Mouse (Mus musculus): ENCODE results near the gene Uba52.

Gene Uba52

DNA sequence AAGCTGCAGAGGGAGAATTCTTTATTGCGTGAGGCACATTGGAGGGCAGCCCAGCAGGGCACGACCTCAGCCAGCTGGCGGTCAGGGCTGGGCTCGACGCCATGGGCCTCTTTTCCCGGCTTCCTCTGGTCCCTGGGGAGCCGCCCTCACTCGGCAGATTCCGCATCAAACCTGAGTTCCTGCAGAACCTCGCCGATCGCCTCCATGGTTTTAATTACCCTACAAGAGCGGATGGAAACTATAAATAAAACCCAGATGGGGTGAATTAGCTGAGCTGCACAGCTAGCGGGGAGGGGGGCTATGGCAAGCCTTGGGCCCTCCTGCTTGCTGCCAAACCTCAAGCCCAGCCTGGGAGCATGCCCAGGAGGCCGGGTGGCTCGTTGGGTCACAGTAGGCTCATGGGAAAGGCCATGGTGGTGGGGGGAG is 6.3 kb downstream of the Uba52 start:
- no peak for DNase-seq (ENCODE audit: low spot score in 2 of 2)

DNA sequence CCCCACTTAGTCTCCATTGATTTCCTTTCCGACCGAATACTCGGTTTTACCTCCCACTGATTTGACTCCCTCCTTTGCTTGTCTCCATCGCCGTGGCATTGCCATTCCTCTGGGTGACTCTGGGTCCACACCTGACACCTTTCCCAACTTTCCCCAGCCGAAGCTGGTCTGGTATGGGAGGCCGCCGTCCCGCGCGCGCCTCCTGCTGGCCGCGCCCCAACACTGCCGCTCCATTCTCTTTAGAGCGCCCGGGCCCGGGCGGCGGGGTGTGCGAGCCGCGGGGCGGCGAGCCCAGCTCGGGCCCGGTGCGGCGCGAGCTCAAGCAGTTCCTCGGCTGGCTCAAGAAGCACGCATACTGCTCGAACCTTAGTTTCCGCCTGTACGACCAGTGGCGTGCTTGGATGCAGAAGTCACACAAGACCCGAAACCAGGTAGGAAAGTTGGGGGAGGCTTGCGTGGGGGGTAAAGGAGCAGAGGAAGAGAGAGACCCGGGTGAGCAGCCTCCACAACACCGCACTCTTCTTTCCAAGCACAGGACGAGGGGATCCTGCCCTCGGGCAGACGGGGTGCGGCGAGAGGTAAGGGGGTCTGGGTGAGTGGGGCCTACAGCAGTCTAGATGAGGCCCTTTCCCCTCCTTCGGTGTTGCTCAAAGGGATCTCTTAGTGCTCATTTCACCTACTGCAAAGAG is 7.4 kb downstream of the Uba52 start:
- no peak for DNase-seq (ENCODE audit: low spot score in 2 of 2)

DNA sequence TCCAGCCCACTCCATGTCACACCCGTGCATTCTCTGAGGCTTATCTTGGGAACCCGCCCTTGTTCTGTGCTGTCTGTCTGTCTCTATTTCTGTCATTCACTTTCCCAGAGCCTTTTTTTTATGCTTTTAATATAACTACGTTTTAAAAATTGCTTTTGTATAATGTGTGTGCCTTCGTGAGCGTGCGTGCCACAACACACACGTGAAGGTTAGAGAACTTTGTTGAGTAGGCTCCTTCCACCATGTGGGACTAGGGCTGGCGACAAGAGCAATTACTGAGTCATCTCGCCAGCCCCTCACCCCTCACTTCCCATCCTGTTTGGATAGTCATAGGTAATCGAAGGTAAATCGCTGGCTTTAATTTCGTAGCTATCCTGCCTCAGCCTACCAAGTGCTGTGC is 8.1 kb downstream of the Uba52 start:
- no peak for DNase-seq (ENCODE audit: low spot score in 2 of 2)

DNA sequence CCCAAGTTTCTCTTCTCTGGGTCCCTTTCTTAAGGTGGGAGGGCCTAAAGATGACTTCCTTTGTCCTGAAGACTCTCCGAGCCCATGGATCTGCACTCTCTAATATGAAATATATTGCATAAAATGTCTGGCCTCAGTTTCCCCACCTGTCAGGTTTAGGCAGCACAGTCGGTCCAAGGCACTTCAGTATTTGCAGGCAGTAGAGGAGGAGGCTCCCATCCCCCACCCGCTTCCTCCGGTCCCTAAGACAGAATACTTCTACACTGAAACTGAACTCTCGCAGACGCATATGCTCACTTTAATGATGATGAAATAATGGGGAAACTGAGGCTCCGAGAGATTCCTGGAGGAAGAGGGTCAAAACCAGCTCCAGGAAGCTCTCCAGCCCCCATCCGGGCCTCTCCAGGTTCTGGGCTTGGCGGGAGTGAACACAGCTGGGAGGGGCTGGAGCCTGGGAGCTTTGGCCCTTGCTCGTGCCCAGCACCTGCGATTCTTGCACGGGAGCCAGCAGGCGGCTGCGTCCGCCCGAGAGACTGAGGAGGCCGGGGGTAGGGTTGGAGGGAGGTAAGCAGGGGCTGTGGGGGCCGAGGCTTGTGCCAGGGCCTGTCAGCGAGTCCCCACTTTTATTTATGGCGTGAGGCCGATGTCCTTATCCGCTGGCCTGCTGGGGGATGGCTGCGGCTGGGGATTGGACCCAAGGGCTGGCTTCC is 8.6 kb downstream of the Uba52 start:
- DNase-seq (ENCODE audit: low spot score in 2 of 2): no peak

DNA sequence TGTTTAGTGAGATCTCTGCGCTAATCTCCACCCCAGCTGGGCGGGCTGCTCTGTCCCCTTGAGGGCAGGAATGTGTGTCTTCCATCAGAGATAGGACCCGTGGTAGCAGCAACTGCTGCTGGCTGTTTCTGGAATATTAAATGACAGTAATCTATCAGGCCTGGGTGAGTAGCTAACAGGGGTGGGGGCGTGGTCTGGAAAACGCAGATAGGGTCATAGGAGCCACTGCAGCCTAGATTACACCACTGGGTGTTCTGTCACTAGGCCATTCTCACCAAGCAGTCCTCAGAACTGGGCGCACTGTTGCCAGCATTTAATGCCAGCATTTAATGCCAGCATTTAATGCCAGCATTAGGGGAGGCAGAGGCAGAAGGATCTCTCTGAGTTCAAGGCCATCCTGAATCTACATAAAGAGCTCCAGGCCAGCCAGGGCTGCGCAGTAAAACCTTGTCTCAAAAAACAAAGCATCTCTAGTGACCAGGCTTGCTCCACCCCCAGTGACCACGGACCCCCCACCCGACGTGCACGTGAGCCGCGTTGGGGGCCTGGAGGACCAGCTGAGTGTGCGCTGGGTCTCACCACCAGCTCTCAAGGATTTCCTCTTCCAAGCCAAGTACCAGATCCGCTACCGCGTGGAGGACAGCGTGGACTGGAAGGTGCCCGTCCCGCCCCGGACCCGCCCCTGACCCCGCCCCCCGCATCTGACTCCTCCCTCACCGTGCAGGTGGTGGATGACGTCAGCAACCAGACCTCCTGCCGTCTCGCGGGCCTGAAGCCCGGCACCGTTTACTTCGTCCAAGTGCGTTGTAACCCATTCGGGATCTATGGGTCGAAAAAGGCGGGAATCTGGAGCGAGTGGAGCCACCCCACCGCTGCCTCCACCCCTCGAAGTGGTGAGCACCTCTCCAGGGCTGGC is 10.0 kb downstream of the Uba52 start:
- no peak for DNase-seq (ENCODE audit: low spot score in 2 of 2)

DNA sequence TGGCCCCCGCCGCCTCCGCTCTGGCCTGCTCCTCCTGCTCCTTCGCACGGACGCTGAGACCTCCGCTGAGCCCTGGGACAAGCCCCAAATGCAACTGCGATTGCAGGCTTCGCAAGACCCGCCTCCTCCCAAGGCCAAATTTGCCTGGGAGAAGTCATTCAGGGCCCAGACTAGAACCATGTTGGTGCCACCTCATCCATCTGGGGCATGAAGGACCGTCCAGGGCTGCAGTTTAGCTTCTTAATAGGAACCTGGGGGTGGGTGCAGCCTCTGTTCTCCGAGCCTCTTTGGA is 14.9 kb downstream of the Uba52 start:
- DNase-seq (ENCODE audit: low spot score in 2 of 2): no peak

DNA sequence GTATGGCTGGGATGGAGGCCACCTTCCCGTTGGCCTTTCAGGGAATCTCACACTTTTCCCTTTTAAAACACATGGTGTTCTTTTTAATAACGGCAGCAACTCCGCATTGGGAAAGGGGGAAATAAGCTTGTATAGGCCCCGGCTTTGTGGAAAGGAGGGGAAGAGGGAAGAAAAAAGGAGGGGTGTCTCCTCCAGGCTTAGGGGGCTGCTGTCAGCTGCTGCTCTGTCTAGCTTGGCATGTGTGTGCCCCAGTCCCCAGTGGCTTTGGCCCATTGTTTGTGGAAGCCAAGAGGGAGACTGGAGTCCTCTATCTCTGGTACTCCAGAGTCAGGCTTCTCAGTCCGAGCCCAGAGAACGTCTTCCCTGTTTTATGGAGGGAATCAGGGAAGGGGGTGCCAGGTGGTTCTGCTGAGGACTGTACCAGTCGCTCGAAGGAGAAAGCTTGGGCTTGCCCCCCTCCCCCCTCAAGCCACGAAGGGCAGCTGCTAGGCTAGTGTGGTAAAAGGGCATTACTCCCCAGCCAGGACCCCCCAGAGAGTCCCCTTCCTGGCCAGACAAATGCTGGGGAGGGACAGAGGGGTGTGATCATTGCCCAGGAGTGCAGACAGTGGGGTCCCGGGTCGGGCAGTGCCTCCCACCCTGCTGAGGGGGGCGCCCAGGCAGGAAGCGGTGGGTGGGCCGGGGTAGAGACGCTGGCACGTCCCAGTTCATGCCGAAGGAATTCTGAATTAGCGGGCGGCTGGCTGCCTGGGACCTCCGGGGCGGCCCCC is 15.4 kb downstream of the Uba52 start:
- DNase-seq (ENCODE audit: low spot score in 2 of 2): no peak

DNA sequence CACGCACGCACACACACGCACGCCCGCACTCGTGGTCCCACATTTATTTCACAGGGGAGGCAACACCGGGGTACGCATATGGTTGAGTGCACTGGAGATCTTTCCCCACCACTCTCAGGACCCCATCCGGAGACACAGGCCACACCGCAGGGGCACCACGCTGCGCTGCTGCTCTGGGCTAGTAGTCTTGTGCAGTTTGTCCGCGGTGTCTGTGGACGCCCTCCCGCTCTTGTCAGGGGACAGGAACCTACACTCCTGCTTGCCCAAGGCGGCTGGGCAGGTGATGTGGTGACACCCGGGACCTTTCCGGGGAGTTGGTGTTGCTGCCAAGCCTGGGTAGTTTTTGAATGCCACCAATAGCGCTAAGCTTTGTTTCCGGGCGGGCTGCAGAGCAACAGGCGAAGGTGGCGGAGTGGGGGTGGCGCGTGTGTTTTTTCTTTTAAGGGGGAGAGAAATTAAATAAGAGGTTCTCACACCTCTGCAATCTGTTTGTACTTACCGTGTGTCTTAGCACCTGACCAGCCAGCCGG is 16.1 kb downstream of the Uba52 start:
- no peak for DNase-seq (ENCODE audit: low spot score in 2 of 2)

DNA sequence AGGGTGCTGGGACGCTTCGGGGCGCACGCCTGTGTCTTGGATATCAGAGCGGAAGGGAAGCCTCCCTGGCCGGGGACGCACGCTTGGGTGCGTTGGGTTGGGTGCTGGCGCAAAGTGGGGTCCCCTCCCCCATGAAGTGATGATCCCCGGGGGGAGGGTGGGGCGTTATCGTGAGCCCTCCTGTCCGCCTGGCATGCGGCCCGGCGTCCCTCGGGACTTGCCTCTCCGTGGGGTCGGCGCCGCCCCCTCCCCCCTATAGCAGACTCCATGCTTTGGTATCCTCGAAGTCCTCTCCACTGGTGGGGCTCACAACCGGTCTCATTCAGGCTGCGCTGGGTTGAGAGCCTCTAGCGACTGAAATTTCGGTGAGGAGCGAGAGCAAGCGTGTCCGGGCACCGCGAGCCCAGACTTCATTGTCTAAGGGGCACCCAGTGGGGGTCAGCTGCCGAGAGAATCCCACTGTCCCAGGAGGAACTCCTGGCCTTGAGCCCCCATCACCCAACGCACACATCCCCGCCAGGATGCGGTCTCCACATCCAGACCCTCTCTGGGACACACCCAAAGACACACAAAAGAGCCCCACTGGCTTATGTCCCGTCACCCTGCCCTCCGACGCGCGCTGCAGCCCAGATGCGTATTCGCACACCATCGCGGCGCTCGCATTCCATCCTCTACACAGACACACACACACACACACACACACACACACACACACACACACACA is 16.7 kb downstream of the Uba52 start:
- no peak for DNase-seq (ENCODE audit: low spot score in 2 of 2)

DNA sequence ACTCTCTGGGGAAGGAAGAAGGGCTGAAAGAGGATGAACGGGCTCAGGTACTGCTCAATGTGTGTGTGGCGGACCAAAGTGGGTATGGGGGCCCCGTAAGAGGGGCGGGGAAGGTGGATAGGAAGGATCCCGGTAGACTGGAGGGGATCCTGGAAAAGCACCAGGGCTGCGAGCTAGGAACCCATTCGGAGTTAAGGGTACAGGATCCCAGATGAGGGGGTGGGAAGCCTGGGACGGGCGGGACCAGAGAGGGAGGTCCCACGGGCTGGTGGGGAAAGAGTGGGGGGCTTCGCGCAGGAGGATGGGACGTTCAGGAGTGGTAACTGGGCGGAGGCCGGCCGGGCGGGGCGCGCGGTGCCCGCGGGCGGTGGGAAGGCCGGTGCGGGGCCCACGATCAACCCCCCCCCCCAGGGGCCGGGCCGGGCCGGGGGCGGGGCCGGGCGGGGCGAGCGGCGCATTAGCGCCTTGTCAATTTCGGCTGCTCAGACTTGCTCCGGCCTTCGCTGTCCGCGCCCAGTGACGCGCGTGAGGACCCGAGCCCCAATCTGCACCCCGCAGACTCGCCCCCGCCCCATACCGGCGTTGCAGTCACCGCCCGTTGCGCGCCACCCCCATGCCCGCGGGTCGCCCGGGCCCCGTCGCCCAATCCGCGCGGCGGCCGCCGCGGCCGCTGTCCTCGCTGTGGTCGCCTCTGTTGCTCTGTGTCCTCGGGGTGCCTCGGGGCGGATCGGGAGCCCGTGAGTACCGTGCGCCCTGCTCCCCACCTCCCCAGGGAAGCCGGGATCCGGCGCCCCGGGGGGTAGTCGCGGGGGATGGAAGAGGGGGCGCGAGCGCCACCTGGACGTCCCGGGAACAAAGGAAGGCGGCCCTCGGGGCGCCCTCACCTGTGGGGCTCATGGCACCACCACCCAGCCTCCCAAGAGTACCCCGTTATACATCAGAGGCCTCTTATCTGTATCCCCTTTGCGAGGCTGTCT is 17.6 kb downstream of the Uba52 start, which contains the start of gene Crlf1:
Gene Crlf1 (plus strand): TSS at position 495 of the 977 bp plus-strand sequence.
- no peak for DNase-seq (ENCODE audit: low spot score in 2 of 2)

DNA sequence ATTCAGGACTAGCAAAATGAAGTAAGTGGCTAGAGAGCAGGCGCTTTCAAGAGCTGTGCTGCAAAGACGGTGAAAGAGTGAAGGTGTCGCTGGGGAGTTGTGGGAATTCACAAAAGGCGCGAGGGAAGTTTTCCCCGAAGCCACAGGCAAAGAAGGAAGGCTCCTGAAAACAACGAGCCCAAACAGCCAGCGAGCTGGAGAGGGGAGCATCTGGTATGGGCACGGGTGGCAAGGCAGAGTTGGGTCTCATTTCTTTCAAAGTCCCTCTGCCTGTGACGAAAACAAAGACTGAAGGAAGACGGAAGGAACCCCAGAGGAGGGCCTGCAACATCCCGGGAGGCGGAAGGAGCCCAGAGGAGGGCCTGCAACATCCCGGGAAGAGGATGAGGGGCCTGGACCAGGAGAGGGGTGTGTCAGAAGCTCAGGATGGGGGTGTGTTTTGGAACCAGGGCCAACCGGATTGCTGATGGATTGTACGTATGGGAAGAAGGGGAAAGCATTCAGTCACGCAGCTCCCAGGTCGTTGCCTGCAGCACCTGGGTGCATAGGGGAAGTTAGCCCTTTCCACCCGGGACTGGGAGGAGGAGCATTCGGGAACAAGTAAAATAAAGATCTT is 19.6 kb downstream of the Uba52 start:
- no peak for DNase-seq (ENCODE audit: low spot score in 2 of 2)

DNA sequence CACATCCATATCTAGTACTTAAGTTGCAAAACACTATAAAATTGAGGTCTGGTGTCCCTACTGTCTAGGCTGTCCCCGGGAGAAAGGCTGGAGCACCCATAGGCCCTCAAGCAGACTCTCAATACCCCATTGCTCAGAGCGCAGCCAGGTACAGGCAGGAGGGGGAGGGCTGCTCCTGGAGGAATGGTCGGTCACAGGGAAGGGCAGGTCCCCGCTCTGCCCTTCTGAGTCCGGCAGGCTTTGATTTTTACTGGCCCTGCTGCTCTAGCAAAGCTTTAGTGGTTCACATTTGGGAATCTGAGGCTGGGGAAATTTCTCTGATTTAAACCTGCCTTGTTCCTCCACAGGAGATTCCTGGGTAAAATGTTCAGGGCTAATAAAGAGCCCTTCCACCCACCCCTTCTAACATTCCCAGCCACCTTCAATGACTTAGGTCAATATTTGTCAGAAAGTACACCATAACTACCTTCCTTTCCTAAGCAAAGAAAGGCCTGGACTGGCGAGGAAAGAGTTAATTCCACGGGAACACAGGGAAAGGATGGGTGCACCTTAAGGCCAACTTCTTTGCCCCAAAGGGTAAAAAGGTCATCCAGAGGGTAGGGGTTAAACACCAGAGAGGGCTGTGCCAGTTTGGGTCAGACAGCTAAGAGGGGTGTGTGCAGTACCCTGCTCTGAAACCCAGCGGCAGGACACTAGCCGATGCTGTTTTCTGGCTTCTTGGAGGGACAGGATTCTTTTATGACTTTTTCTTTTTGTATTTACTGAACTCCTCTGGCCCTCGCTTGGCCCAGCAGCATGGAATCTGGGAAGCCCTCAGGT is 20.3 kb downstream of the Uba52 start:
- DNase-seq (ENCODE audit: low spot score in 2 of 2): no peak

DNA sequence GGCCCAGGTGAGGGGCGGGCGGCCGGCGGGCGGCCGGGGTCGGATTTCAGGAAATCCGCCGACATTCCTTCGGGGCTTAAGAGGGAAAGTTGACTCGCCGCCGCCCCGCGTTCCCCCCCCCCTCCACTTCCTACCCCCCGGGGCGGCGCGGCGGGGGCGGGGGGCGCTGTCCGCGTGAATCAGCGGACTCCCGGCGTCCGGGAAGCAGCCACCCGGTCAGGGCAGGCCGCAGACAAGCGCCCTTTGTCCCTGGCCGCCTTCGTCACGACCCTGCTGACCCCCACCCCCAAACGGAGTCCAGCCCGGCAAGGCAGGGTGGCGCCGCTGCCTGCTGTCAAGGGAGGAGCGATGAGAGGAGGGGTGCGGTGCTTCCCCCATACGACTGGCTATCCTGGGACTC is 21.0 kb downstream of the Uba52 start:
- no peak for DNase-seq (ENCODE audit: low spot score in 2 of 2)

DNA sequence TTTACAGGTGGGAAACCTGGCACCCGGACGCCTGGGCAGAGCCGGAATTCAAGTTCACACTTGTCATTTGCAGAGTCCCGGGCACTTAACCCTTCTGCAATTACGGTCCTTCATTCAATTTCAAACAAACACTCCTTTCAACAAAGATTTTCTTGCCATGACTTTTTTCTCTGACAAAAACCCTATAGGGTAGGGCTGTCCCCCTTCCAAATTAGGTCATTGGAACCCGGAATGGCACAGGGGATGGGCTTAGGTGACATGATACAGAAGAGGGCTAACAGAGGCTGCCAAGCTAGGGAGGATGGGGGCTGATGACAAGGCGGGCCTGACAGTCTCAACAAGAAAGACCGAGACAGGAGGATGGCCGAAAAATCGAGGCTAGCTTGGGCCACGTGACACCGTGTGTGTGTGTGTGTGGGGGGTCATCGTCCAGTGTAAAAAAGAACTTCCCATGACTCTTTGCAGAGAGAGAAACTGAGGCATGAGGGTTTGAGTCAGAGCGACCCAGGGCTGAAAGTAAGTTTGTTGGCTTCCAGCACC is 21.6 kb downstream of the Uba52 start:
- DNase-seq (ENCODE audit: low spot score in 2 of 2): no peak

DNA sequence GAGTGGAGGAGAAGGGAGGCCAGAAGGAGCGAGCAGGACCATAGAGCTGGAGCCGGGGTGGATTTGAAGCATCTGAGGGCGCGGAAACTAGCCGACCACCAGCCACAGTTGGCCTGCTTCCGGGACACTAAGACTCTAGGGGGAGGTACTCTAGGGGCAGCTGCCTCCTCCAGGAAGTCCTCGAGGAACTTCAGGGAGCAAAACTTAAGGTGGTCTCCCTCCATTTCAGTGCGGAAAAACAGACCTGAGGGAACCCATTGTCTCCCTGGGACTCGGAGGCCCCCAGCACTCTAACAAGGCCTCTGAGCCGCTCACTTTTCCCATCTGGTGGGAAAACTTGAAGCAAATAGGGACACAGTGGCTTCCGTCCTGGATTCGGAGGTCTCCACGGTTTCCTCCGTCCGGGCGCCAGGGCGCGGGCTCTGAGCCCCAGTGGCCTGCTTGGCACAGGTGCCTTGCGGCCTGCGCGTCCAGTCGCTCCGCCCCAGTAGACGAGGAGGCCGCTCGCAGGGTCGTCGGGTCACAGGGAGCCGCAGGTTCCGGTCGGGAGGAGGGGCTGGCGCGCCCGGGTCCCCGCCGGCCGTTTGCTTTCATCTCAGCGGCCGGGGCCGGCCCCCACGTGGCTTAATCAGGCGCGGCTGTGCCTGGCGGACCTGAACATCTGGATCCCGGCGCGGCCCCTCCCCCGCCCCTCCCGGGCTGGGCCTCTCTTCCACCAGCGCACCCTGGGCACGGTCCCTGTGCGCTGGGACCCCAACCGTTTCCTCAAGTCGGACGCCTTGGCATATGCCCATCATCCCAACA is 22.4 kb downstream of the Uba52 start:
- no peak for DNase-seq (ENCODE audit: low spot score in 2 of 2)

DNA sequence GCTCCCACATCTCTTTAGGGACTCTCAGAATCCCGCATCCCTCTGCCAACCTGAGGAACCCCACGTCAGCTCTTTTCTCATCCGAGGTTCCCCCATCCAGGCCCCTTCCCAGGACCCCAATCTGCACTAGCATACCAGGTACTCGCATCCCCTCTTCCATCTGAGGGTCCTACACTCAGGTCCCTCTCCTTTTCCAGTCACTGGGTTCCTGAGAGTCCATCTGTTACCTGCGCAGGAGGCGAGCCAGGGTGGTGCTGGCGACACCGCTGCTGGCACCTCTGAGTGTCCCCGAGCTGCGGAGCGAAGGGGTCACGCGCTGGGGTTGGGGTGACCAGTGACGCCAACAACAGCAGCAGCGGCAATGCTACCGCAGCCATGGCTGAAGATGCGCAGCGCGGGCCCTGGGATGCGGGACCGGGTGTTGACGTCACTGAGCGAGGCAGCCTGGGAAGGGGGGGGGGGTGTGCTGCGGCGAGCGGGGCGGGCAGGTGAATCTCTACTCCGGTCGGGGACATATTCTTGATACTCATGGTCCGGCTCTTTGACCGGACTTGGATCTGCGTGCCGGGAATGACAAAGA is 23.6 kb downstream of the Uba52 start, which contains the start of gene Tmem59l:
Gene Tmem59l (minus strand): TSS at position 418 of the 580 bp plus-strand sequence.
- DNase-seq (ENCODE audit: low spot score in 2 of 2): no peak

DNA sequence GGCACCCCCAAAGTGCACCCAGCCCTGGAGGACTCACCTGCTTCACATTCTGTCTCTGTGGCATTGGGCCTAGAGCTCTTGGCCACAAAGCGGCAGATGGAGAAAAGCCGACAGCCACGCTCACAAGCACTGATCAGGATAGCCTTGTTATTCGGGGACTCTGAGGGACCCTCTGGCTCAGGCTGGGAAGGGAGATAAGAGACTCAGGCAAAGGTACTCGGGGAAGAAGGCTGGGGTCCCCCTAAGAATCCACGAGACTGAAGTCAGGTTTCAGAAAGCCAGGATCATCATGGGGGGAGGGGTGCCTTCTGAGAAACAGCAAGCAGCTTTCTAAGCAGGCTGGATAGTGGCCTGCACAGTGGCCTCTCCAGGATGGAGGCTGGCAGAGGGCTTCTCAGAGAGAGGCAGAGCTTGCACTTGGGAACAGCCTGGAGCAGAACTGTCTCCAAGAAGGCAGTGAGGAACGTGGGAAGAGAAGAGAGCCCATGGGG is 24.4 kb downstream of the Uba52 start:
- DNase-seq (ENCODE audit: low spot score in 2 of 2): no peak

All from frontal cortex, postnatal 25 days (tissue).